ENCODE assay signal across 27 mouse cellular contexts in genomic region chr7:133563175-133563824, GRCm38 (mm10). TPM values are rescaled to one million over a fixed set of nuclear protein-coding genes. Genes with fewer than 3 reads are reported as not detected.
DNase-seq lines count a peak whose midpoint lies in the region; ATAC-seq lines count a peak whose summit lies in the region.
"Had no signal": no experiment of that assay in that cellular context is flagged by ENCODE, and none has a peak within 500 bp of the region (broad histone marks: within the 10 kb centered on the region; RNA-seq: fewer than 3 reads in every experiment).

No protein-coding gene starts in this region.

- WGBS in heart, embryonic 11.5 days (ENCODE audit: insufficient replicate concordance), result 65% methylated on average over 3 of the region's 3 CpGs
- 30% methylated on average over 3 of the region's 3 CpGs for WGBS in liver, embryonic 12.5 days (ENCODE audit: insufficient replicate concordance)

- DNase-seq in heart, adult 9 months (ENCODE audit: low spot score in 2 of 2), result no peak
- DNase-seq in left cerebral cortex, adult 8-10 months (ENCODE audit: low spot score in 2 of 2), result no peak
- DNase-seq in ovary, postnatal 36 days (ENCODE audit: low spot score), result no peak
- DNase-seq: adrenal gland, adult 8-10 months; cerebellum, adult 9-10 months; gastrocnemius, adult 2 months; kidney, adult 18-20 months; kidney, postnatal 14 days; lung, embryonic 14.5 days; right cerebral cortex, adult 18-20 months had no signal

- no peaks in the 10 kb centered on the region for H3K9me3 ChIP-seq in heart, embryonic 11.5 days (replicated peaks; ENCODE audit: control insufficient read depth, low read length)
- no peaks in the 10 kb centered on the region for H3K9me3 ChIP-seq in liver, embryonic 12.5 days (replicated peaks)
- H3K9me3 ChIP-seq: embryonic facial prominence, embryonic 12.5 days; hindbrain, embryonic 12.5 days; limb, embryonic 12.5 days; midbrain, embryonic 12.5 days had no signal

- H3K4me3 ChIP-seq in heart, embryonic 11.5 days (ENCODE audit: low read depth, low read length), result no peak overlapping the region
- no peak overlapping the region for H3K4me3 ChIP-seq in liver, embryonic 12.5 days
- H3K4me3 ChIP-seq: embryonic facial prominence, embryonic 12.5 days; gastrocnemius, adult 2 months; hindbrain, embryonic 12.5 days; layer of hippocampus, adult 2 months; limb, embryonic 12.5 days; midbrain, embryonic 12.5 days had no signal

- no peak overlapping the region for H3K4me2 ChIP-seq in heart, embryonic 11.5 days
- H3K4me2 ChIP-seq in liver, embryonic 12.5 days, result peak overlapping the region; percentile 50
- H3K4me2 ChIP-seq: embryonic facial prominence, embryonic 12.5 days; hindbrain, embryonic 12.5 days; limb, embryonic 12.5 days; lung, embryonic 14.5 days; midbrain, embryonic 12.5 days had no signal

- H3K36me3 ChIP-seq in heart, embryonic 11.5 days (ENCODE audit: control insufficient read depth, insufficient read depth, low read length), result no peaks in the 10 kb centered on the region
- no peaks in the 10 kb centered on the region for H3K36me3 ChIP-seq in liver, embryonic 12.5 days
- H3K36me3 ChIP-seq: embryonic facial prominence, embryonic 12.5 days; hindbrain, embryonic 12.5 days; limb, embryonic 12.5 days; midbrain, embryonic 12.5 days had no signal

- peak overlapping the region; percentile 46 for H3K27ac ChIP-seq in heart, embryonic 11.5 days (ENCODE audit: low read depth, low read length)
- H3K27ac ChIP-seq in liver, embryonic 12.5 days, result peak overlapping the region; percentile 90
- H3K27ac ChIP-seq: embryonic facial prominence, embryonic 12.5 days; gastrocnemius, adult 2 months; hindbrain, embryonic 12.5 days; layer of hippocampus, adult 2 months; limb, embryonic 12.5 days; macrophage; midbrain, embryonic 12.5 days had no signal

- H3K9ac ChIP-seq in heart, embryonic 11.5 days (ENCODE audit: low read depth, low read length), result no peak overlapping the region
- no peak overlapping the region for H3K9ac ChIP-seq in liver, embryonic 12.5 days
- H3K9ac ChIP-seq: embryonic facial prominence, embryonic 12.5 days; hindbrain, embryonic 12.5 days; limb, embryonic 12.5 days; lung, embryonic 14.5 days; midbrain, embryonic 12.5 days had no signal

- no peaks in the 10 kb centered on the region for H3K4me1 ChIP-seq in heart, embryonic 11.5 days (ENCODE audit: control insufficient read depth, insufficient read depth, low read length)
- peaks cover 44% of the 10 kb centered on the region for H3K4me1 ChIP-seq in liver, embryonic 12.5 days
- H3K4me1 ChIP-seq: embryonic facial prominence, embryonic 12.5 days; hindbrain, embryonic 12.5 days; limb, embryonic 12.5 days; midbrain, embryonic 12.5 days had no signal

- H3K27me3 ChIP-seq in heart, embryonic 11.5 days (ENCODE audit: control insufficient read depth, insufficient read depth, low read length), result no peaks in the 10 kb centered on the region
- H3K27me3 ChIP-seq in liver, embryonic 12.5 days (replicated peaks), result no peaks in the 10 kb centered on the region
- H3K27me3 ChIP-seq: embryonic facial prominence, embryonic 12.5 days; hindbrain, embryonic 12.5 days; limb, embryonic 12.5 days had no signal

- ATAC-seq in heart, embryonic 11.5 days (replicated peaks; ENCODE audit: insufficient number of reproducible peaks, low FRiP score, low TSS enrichment), result peak; percentile 88
- peak; percentile 62 for ATAC-seq in erythroblast, adult 5-6 weeks (replicated peaks; ENCODE audit: low FRiP score, poor library complexity, severe bottlenecking)
- ATAC-seq in liver, embryonic 12.5 days, result peak; percentile 97
- ATAC-seq in megakaryocyte-erythroid progenitor cell, adult 5-6 weeks (replicated peaks; ENCODE audit: low FRiP score, low TSS enrichment, poor library complexity, severe bottlenecking), result peak; percentile 60

RNA-seq across cellular contexts. Expression of gene Tex36, which starts 38.7 kb away (rescaled TPM):
- polyA plus RNA-seq in heart, embryonic 11.5 days (2014; fragmentation: Nextera tagmentation; extraction: Ambion mirVana), result not detected in 2 replicates
- total RNA-seq in erythroblast, adult 5-6 weeks (2015; ENCODE audit: low replicate concordance), result not detected in 2 replicates
- not detected in 2 replicates for total RNA-seq in erythroblast, adult 5-6 weeks (2017; ENCODE audit: low replicate concordance)
- not detected in 2 replicates for polyA plus RNA-seq in liver, embryonic 12.5 days (2016; fragmentation: Nextera tagmentation; extraction: Ambion mirVana)
- not detected in 2 replicates for total RNA-seq in megakaryocyte-erythroid progenitor cell, adult 5-6 weeks (2014; fragmentation: Nextera tagmentation)
- not detected in 2 replicates for total RNA-seq in megakaryocyte-erythroid progenitor cell, adult 5-6 weeks (2017)
- not detected for total RNA-seq in left cerebral cortex, adult 8-10 months (2022)
- total RNA-seq: adrenal gland, adult 8-10 months; common myeloid progenitor, adult 5-6 weeks; gastrocnemius, adult 2 months; layer of hippocampus, adult 2 months; left cerebral cortex, adult 18-20 months; monocyte, adult 5-6 weeks had no signal
- polyA plus RNA-seq: C2C12; embryonic facial prominence, embryonic 12.5 days; heart, embryonic 16.5 days; hindbrain, embryonic 12.5 days; limb, embryonic 12.5 days; macrophage; midbrain, embryonic 12.5 days; neural tube, embryonic 11.5 days; small intestine, adult 2 months had no signal
